Mouse (Mus musculus): ENCODE results near the gene Chil1. TPM values are rescaled to one million over a fixed set of nuclear protein-coding genes. Genes with fewer than 3 reads are reported as not detected.

Gene Chil1
- polyA plus RNA-seq, 1 experiment from 2014 or later: 3.3 TPM

GRCm38 (mm10) chr1:134188217-134188616 is 6.2 kb downstream of the Chil1 start:
- Histone ChIP-seq H3K27me3 (no peaks in the 10 kb centered on the region), H3K27ac (peak overlapping the region; percentile 37; the same call in 1 of the 2 replicates), H3K4me1 (peaks cover 18% of the 10 kb centered on the region), H3K36me3 (no peaks in the 10 kb centered on the region), H3K4me2 (replicated peaks) (no peak overlapping the region), H3K9me3 (replicated peaks) (no peaks in the 10 kb centered on the region), H3K4me3 (no peak overlapping the region), H3K9ac (no peak overlapping the region)
- no peak for ATAC-seq (ENCODE audit: low FRiP score)
- WGBS: 69% methylated on average over 5 of the region's 5 CpGs

DNA sequence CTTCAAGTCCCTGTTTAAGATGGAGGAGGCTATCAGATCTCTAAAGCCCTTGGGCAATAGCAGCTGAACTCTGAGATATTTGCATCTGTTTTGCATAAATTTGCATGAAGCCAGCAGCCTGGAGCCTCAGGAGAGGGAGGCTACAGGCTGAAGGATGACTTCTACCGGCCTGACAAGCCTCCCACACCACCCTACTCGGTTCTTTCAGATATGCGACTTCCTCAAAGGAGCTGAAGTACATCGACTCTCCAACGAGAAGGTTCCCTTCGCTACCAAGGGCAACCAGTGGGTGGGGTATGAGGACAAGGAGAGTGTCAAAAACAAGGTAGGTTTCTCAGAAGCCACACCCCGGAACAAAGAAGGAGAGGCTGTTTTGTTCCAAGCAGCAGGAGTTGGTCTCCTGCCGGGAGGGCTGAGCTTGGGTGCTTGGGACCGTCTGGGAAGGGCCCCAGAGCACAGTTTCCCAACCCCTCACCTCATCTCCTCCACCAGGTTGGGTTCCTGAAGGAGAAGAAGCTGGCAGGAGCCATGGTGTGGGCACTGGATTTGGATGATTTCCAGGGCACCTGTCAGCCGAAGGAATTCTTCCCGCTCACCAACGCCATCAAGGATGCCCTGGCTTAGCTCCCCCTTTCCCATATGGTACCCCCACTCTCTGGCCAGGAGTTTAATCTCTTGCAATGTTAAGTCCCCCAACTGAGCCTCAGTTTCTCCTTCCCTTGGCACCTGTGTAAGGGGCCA is 7.2 kb downstream of the Chil1 start:
- Histone ChIP-seq H3K9me3 (replicated peaks) (no peaks in the 10 kb centered on the region), H3K4me1 (peaks cover 24% of the 10 kb centered on the region), H3K9ac (no peak overlapping the region), H3K27me3 (no peaks in the 10 kb centered on the region), H3K27ac (peak overlapping the region; percentile 37; the same call in 1 of the 2 replicates), H3K4me2 (replicated peaks) (peak overlapping the region; percentile 30), H3K36me3 (no peaks in the 10 kb centered on the region), H3K4me3 (no peak overlapping the region)
- peak; percentile 56 for ATAC-seq (ENCODE audit: low FRiP score)
- 23% methylated on average over 12 of the region's 12 CpGs for whole genome bisulfite sequencing

DNA sequence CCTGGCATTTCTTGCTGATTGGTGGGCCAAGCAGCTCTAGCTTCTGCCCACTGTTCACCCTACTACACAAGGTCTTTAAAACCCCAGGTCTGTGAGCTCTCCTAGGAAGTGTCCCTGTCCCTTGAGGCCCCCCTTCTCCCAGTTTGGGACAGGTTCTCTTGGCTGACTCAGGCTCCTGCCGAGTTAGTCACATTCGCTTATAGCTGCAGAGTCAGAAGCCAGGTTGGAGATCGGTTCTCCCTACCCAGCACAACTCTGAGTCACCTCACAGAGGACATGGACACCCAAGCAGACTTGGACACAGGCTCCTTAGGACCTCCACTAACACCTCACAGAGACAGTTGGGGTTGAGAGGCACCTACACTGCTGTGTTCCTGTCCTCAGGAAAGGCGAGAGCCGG is 9.2 kb downstream of the Chil1 start:
- no peak overlapping the region for H3K9ac ChIP-seq
- H3K36me3 ChIP-seq: no peaks in the 10 kb centered on the region
- no peak overlapping the region for H3K4me2 ChIP-seq (replicated peaks)
- ATAC-seq (ENCODE audit: low FRiP score): no peak
- no peak overlapping the region for H3K4me3 ChIP-seq
- H3K4me1 ChIP-seq: peaks cover 40% of the 10 kb centered on the region
- no peak overlapping the region for H3K27ac ChIP-seq
- 88% methylated on average over 5 of the region's 5 CpGs for WGBS
- no peaks in the 10 kb centered on the region for H3K9me3 ChIP-seq (replicated peaks)
- no peaks in the 10 kb centered on the region for H3K27me3 ChIP-seq

- Histone ChIP-seq H3K27ac (no peak overlapping the region), H3K36me3 (no peaks in the 10 kb centered on the region), H3K4me1 (peaks cover 42% of the 10 kb centered on the region), H3K9ac (no peak overlapping the region), H3K27me3 (no peaks in the 10 kb centered on the region), H3K4me2 (replicated peaks) (no peak overlapping the region), H3K4me3 (no peak overlapping the region), H3K9me3 (replicated peaks) (no peaks in the 10 kb centered on the region)
- 60% methylated on average over 4 of the region's 4 CpGs for WGBS
- ATAC-seq (ENCODE audit: low FRiP score): no peak
These were observed 10.0 kb downstream of the Chil1 start for GRCm38 (mm10) chr1:134192024-134192423.

DNA sequence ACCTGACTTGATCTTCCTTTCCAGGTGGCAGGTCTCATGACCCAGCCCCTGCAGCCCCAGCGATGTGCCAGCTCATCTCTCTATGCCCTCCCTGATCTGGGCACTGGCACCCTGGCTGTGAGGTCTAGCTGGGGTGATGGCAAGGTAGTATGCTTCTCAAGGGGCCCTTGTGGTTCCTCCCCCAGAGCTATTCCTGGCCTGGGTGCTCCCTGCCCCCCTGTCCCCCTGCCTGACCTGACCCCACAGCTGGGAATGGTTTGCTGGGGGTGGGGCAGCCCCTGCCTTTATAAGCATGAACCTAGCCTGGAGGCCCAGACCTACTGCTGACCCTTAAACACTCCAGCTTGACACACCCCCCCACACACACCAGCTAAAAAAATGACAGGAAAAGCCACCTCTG is 11.2 kb downstream of the Chil1 start, which contains the start of gene Mybph:
Gene Mybph, plus strand, starts transcription at position 323 of the 400 bp plus-strand sequence.
- Histone ChIP-seq H3K4me3 (no peak within 1 kb of the TSS), H3K9ac (no peak within 1 kb of the TSS), H3K27me3 (no peaks in the 10 kb centered on the region), H3K4me2 (replicated peaks) (no peak within 1 kb of the TSS), H3K9me3 (replicated peaks) (no peaks in the 10 kb centered on the region), H3K36me3 (no peaks in the 10 kb centered on the region), H3K4me1 (peaks cover 38% of the 10 kb centered on the region), H3K27ac (no peak within 1 kb of the TSS)
- no peak for ATAC-seq (ENCODE audit: low FRiP score)
- 84% methylated on average over 1 of the region's 1 CpGs for WGBS

DNA sequence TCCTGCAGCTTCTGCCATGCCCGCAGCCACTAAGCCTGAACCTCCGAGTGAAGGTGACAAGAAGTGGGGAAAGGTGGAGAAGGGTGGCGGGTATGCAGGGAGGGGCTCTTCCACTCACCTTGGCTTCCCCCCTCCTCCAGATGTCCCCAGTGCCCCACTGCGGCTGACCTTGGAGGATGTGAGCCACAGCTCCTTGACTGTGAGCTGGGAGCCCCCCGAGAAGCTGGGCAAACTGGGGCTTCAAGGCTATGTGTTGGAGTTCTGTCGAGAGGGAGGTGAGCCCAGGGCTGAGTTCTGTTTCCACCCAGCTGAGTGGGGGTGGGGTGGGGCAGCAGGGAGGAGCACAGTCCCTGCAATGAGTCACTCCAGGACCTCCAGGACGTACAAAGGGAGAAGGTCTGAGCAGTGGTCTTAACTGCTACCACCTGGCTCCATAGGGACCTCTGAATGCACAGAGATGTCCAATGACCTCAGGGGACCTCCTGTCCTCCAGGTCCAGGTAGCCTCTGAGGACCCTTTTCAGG is 11.8 kb downstream of the Chil1 start:
- Histone ChIP-seq H3K36me3 (no peaks in the 10 kb centered on the region), H3K27ac (no peak overlapping the region), H3K4me2 (replicated peaks) (no peak overlapping the region), H3K9me3 (replicated peaks) (no peaks in the 10 kb centered on the region), H3K9ac (no peak overlapping the region), H3K4me3 (no peak overlapping the region), H3K27me3 (no peaks in the 10 kb centered on the region), H3K4me1 (peaks cover 32% of the 10 kb centered on the region)
- 68% methylated on average over 7 of the region's 7 CpGs for WGBS
- ATAC-seq (ENCODE audit: low FRiP score): no peak

DNA sequence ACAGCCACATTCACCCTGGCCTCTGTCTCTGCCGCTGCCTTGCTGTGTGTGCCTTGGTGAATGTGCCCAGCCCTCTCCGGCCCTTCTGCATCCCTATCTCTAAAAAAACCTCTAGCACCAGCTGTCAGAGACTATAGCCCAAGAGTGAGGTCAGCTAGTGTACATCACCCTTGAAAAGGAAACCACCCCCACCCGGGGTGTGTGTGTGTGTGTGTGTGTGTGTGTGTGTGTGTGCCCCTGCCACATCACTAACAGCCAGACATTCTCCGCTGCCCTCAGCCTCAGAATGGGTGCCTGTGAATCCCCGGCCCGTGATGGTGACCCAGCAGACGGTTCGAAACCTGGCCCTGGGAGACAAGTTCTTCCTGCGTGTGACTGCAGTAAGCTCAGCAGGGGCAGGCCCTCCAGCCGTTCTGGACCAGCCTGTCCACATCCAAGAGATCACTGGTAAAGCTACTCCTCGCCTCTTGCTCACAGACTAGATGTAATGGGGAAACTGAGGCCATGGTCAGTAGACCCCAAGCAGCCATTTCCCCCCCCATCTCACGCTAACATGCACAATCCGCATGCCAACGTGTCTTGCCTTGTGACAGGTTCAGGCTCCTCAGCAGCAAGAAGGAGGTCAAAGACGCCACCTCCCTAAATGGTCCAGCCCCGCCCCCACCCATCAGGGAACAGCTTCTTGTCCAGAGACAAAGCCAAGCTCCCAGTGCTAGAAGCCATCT is 12.5 kb downstream of the Chil1 start:
- no peaks in the 10 kb centered on the region for H3K27me3 ChIP-seq
- no peaks in the 10 kb centered on the region for H3K36me3 ChIP-seq
- no peaks in the 10 kb centered on the region for H3K9me3 ChIP-seq (replicated peaks)
- no peak for ATAC-seq (ENCODE audit: low FRiP score)
- H3K9ac ChIP-seq: no peak overlapping the region
- no peak overlapping the region for H3K27ac ChIP-seq
- 68% methylated on average over 16 of the region's 16 CpGs for WGBS
- no peak overlapping the region for H3K4me3 ChIP-seq
- H3K4me2 ChIP-seq (replicated peaks): no peak overlapping the region
- peaks cover 24% of the 10 kb centered on the region for H3K4me1 ChIP-seq

- no peak overlapping the region for H3K27ac ChIP-seq
- 54% methylated on average over 2 of the region's 2 CpGs for WGBS
- ATAC-seq (ENCODE audit: low FRiP score): no peak
These were observed 13.1 kb downstream of the Chil1 start for GRCm38 (mm10) chr1:134195117-134195516.

DNA sequence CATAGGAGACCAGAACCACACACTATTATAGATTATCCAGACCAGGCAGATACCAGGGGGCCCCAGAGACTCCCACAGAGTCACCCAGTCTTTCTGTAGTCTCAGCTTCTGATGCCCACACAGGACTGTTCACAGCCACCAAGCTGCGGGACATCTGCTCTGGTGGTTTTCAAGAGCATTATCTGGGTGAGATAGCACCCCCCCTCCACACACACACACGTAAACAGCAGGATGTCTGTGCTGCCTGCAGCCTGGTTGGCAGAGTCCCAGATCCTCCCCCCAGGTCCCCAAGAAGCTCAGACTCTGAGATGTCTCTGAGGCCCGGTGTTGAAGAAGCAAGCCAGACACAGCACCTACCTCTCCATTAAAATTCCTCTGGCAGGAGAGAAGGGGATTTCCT is 13.6 kb downstream of the Chil1 start:
- no peak overlapping the region for H3K27ac ChIP-seq
- no peak overlapping the region for H3K4me2 ChIP-seq (replicated peaks)
- H3K9me3 ChIP-seq (replicated peaks): no peaks in the 10 kb centered on the region
- no peaks in the 10 kb centered on the region for H3K27me3 ChIP-seq
- H3K36me3 ChIP-seq: no peaks in the 10 kb centered on the region
- no peak overlapping the region for H3K4me3 ChIP-seq
- 63% methylated on average over 3 of the region's 3 CpGs for WGBS
- no peak overlapping the region for H3K9ac ChIP-seq
- no peak for ATAC-seq (ENCODE audit: low FRiP score)
- H3K4me1 ChIP-seq: peaks cover 24% of the 10 kb centered on the region

More at GRCm38 (mm10) chr1:134195117-134195516, 13.1 kb downstream of the Chil1 start:
- Histone ChIP-seq H3K9ac (no peak overlapping the region), H3K4me1 (peaks cover 24% of the 10 kb centered on the region), H3K36me3 (no peaks in the 10 kb centered on the region), H3K9me3 (replicated peaks) (no peaks in the 10 kb centered on the region), H3K4me2 (replicated peaks) (no peak overlapping the region), H3K27me3 (no peaks in the 10 kb centered on the region), H3K4me3 (no peak overlapping the region)

DNA sequence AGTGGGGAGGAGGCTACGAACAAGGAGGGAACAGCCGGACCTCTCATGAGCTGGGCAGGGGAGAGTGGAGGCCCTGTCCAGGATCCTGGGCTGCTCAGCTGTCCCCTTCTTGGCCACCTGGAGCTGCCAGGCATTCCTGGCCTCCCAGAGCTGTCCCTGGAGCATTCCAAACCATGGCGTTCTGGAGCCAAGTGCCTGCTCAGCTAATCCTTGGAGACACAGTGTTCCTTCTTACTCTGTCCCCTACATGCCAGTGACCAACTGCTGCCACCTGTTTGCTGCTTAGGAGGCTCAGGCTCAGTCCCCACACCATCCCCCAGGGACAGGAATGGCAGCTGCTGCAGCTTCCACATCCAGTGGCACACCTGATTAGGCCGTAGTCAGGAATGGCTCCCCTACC is 14.0 kb downstream of the Chil1 start:
- WGBS: 58% methylated on average over 4 of the region's 4 CpGs
- Histone ChIP-seq H3K4me1 (peaks cover 24% of the 10 kb centered on the region), H3K27ac (no peak overlapping the region), H3K36me3 (no peaks in the 10 kb centered on the region), H3K9ac (no peak overlapping the region), H3K27me3 (no peaks in the 10 kb centered on the region), H3K4me3 (no peak overlapping the region), H3K4me2 (replicated peaks) (no peak overlapping the region), H3K9me3 (replicated peaks) (no peaks in the 10 kb centered on the region)
- ATAC-seq (ENCODE audit: low FRiP score): no peak

DNA sequence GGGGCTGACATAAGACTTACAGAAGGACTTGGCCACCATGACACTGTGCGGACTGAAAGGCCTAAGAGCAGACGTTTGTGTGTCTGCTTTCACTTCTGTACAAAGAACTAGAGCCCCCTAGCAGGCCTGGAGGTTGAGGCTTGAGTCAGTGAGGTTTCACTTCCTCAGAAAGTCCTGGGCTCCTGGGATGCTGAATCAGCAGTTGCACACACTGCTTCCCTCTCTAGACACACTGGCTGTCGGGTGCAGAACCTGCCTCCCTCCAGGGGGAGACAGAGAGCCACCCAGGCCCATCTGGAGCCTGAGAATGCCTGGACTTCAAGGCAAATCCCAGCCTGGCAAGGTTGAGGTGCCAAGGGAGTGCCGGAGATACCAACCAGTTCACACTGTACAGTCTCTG is 14.4 kb downstream of the Chil1 start:
- Histone ChIP-seq H3K9me3 (replicated peaks) (no peaks in the 10 kb centered on the region), H3K36me3 (no peaks in the 10 kb centered on the region), H3K4me3 (no peak overlapping the region), H3K4me1 (peaks cover 24% of the 10 kb centered on the region), H3K4me2 (replicated peaks) (no peak overlapping the region), H3K27me3 (no peaks in the 10 kb centered on the region), H3K9ac (no peak overlapping the region), H3K27ac (no peak overlapping the region)
- ATAC-seq (ENCODE audit: low FRiP score): no peak
- 71% methylated on average over 4 of the region's 4 CpGs for WGBS

GRCm38 (mm10) chr1:134197325-134197982 is 15.5 kb downstream of the Chil1 start:
- no peak overlapping the region for H3K4me3 ChIP-seq
- whole genome bisulfite sequencing: 77% methylated on average over 15 of the region's 15 CpGs
- no peaks in the 10 kb centered on the region for H3K36me3 ChIP-seq
- no peak for ATAC-seq (ENCODE audit: low FRiP score)
- no peak overlapping the region for H3K27ac ChIP-seq
- peaks cover 24% of the 10 kb centered on the region for H3K4me1 ChIP-seq
- H3K9ac ChIP-seq: no peak overlapping the region
- H3K4me2 ChIP-seq (replicated peaks): no peak overlapping the region
- no peaks in the 10 kb centered on the region for H3K27me3 ChIP-seq
- no peaks in the 10 kb centered on the region for H3K9me3 ChIP-seq (replicated peaks)
